ENCODE assay signal across 19 mouse cellular contexts in genomic region chr17:30602175-30602574, GRCm38 (mm10).
"Had no signal": no experiment of that assay in that cellular context is flagged by ENCODE, and none has a peak within 500 bp of the region (broad histone marks: within the 10 kb centered on the region; RNA-seq: fewer than 3 reads in every experiment).

No protein-coding gene starts in this region.

- H3K27me3 ChIP-seq: liver, embryonic 13.5 days; midbrain, embryonic 12.5 days; midbrain, embryonic 15.5 days; neural tube, embryonic 12.5 days; neural tube, embryonic 15.5 days; stomach, embryonic 15.5 days had no signal

- H3K4me3 ChIP-seq: layer of hippocampus, adult 2 months; liver, embryonic 13.5 days; midbrain, embryonic 12.5 days; midbrain, embryonic 15.5 days; neural tube, embryonic 12.5 days; neural tube, embryonic 15.5 days; stomach, embryonic 15.5 days had no signal

- H3K4me1 ChIP-seq: midbrain, embryonic 15.5 days had no signal

- DNase-seq: kidney, adult 11 months; kidney, adult 9 months; kidney, postnatal 14 days; layer of hippocampus, adult 9-11 months; liver, embryonic 13.5 days; lung, embryonic 14.5 days; right cerebral cortex, adult 18-20 months; right cerebral cortex, postnatal 14 days; spleen, adult 18-20 months; thymus, adult 2 months; thymus, postnatal 14 days had no signal

- H3K27ac ChIP-seq: layer of hippocampus, adult 2 months; liver, embryonic 13.5 days; macrophage; midbrain, embryonic 12.5 days; midbrain, embryonic 15.5 days; neural tube, embryonic 12.5 days; neural tube, embryonic 15.5 days; stomach, embryonic 15.5 days had no signal

- H3K9ac ChIP-seq: liver, embryonic 13.5 days; lung, embryonic 14.5 days; midbrain, embryonic 12.5 days; midbrain, embryonic 15.5 days; neural tube, embryonic 12.5 days; neural tube, embryonic 15.5 days; stomach, embryonic 15.5 days had no signal

- H3K4me2 ChIP-seq: liver, embryonic 13.5 days; lung, embryonic 14.5 days; midbrain, embryonic 12.5 days; midbrain, embryonic 15.5 days; neural tube, embryonic 12.5 days; neural tube, embryonic 15.5 days; stomach, embryonic 15.5 days had no signal

- H3K9me3 ChIP-seq: liver, embryonic 13.5 days; midbrain, embryonic 12.5 days; midbrain, embryonic 15.5 days; neural tube, embryonic 12.5 days; neural tube, embryonic 15.5 days; stomach, embryonic 15.5 days had no signal

- ATAC-seq: lung, postnatal 0 days; midbrain, embryonic 15.5 days had no signal
